Mouse (Mus musculus): ENCODE measurements at regions not wholly inside any gene's neighbourhood (a gene's known extent, or its start where the extent isn't known, plus 50 kb on each side); places are given as distances from the start of the nearest gene placed in this dataset.

DNA sequence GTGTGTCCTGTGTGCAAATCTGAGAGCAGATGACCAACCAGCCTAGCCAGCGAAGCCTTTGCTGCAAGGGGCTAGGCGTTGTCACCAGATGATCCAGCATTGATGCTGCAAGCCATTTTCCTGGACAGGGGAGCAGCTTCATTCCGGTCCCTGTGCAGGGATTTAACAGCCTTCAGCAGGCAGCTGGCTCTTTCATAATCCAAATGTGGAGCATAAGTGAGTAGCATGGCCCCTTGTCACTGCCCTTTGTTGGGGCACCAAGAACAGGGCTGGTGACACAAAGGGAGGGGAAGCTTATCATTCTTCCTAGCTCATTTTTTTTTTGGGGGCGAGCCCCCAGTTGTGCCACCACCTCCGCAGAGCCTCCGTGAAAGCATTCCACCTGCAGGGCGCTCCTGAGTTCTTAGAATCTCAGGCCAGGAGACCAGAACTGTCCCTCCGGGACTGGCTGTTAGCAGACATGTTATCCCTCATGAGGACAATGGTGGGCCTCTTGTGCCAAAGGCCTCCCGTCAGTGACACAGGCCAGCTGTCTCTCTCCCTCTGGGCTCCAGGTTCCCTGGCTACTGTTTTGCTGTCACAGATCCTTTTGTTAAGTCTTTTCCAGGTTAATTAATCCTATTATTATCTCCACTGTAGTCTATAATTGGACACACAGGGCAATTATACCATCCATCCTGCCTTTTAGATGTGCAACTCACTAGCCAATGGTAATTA is 430.7 kb upstream of the Fam160b2 start:
- no peak for ATAC-seq (replicated peaks; ENCODE audit: low read depth, poor library complexity, severe bottlenecking)
